Mouse (Mus musculus): ENCODE measurements around the gene Ldha. TPM values are rescaled to one million over a fixed set of nuclear protein-coding genes. Genes with fewer than 3 reads are reported as not detected.
"Not testable (repeated sequence)": the region's sequence is repeated elsewhere in the genome, so short reads cannot be mapped to it uniquely, and the experiment has no call there.

Ldha gene
- polyA plus RNA-seq, 1 experiment from 2014 or later, result 2,859 TPM

DNA sequence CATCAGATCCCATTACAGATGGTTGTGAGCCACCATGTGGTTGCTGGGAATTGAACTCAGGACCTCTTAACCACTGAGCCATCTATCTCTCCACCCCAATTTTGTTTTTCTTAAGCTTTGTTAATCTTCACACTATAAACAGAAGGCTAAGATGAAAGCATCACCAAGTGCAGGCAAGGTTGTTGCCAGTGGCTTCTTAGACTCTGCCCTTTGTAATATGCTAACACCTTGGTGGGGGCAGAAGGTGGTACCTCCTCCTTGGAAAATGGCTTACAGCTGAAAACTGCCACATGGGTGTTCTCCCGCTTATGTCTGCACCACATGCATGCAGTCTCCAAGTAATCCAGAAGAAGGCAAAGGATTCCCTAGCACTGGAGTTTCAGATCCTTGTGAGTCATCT is 11.4 kb downstream of the Ldha start:
- no peak overlapping the region for H3K9ac ChIP-seq
- H3K27ac ChIP-seq (ENCODE audit: poor library complexity, severe bottlenecking), result no peak overlapping the region
- no peak overlapping the region for H3K4me3 ChIP-seq
- no peaks in the 10 kb centered on the region for H3K9me3 ChIP-seq (replicated peaks)
- no peaks in the 10 kb centered on the region for H3K27me3 ChIP-seq (replicated peaks)
- H3K4me1 ChIP-seq (replicated peaks), result peaks cover 14% of the 10 kb centered on the region
- peaks cover 88% of the 10 kb centered on the region for H3K36me3 ChIP-seq
- no peak overlapping the region for H3K4me2 ChIP-seq
- ATAC-seq (ENCODE audit: insufficient number of reproducible peaks, low FRiP score), result no peak
- 83% methylated on average over 1 of the region's 1 CpGs for WGBS

GRCm38 (mm10) chr7:46853365-46853764 is 12.1 kb downstream of the Ldha start:
- Histone ChIP-seq H3K9ac (no peak overlapping the region), H3K27ac (ENCODE audit: poor library complexity, severe bottlenecking) (no peak overlapping the region), H3K4me2 (no peak overlapping the region), H3K27me3 (replicated peaks) (no peaks in the 10 kb centered on the region), H3K4me1 (replicated peaks) (peaks cover 12% of the 10 kb centered on the region), H3K9me3 (replicated peaks) (no peaks in the 10 kb centered on the region), H3K4me3 (no peak overlapping the region), H3K36me3 (peaks cover 83% of the 10 kb centered on the region)
- 88% methylated on average over 9 of the region's 9 CpGs for WGBS
- no peak for ATAC-seq (ENCODE audit: insufficient number of reproducible peaks, low FRiP score)

GRCm38 (mm10) chr7:46855866-46856560 is 14.7 kb downstream of the Ldha start:
- peaks cover 57% of the 10 kb centered on the region for H3K36me3 ChIP-seq
- 69% methylated on average over 7 of the region's 7 CpGs for WGBS
- no peak overlapping the region for H3K4me3 ChIP-seq
- no peak for ATAC-seq (ENCODE audit: insufficient number of reproducible peaks, low FRiP score)
- H3K27ac ChIP-seq (ENCODE audit: poor library complexity, severe bottlenecking), result no peak overlapping the region
- H3K4me1 ChIP-seq (replicated peaks), result 0 out of 2 replicates have a peak, but pooled peaks cover 5% of the 10 kb centered on the region
- no peak overlapping the region for H3K9ac ChIP-seq
- no peaks in the 10 kb centered on the region for H3K9me3 ChIP-seq (replicated peaks)
- no peaks in the 10 kb centered on the region for H3K27me3 ChIP-seq (replicated peaks)
- no peak overlapping the region for H3K4me2 ChIP-seq

DNA sequence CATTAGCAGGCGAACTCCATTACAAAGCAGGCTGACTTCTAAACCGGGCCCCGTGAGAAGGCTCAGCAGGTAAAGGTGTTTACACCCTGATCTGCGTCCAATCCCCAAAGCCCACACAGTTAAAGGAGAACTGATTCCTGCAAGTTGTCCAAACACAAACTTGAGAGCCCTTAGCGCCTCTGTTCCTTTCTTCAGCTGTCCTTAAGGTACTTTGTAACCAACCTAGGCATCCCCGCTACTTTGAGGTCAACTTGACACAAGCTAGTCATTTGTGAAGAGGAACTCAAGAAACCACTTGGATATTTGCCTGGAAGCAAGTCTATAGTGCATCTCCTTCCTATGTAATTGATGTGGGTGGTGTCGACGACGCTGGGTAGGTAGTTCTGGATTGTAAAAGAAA is 16.2 kb downstream of the Ldha start:
- H3K9ac ChIP-seq, result no peak overlapping the region
- no peak for ATAC-seq (ENCODE audit: insufficient number of reproducible peaks, low FRiP score)
- H3K27me3 ChIP-seq (replicated peaks), result no peaks in the 10 kb centered on the region
- no peaks in the 10 kb centered on the region for H3K9me3 ChIP-seq (replicated peaks)
- 75% methylated on average over 9 of the region's 9 CpGs for WGBS
- no peak overlapping the region for H3K4me3 ChIP-seq
- peaks cover 43% of the 10 kb centered on the region for H3K36me3 ChIP-seq
- H3K27ac ChIP-seq (ENCODE audit: poor library complexity, severe bottlenecking), result no peak overlapping the region
- no peaks in the 10 kb centered on the region for H3K4me1 ChIP-seq (replicated peaks)
- H3K4me2 ChIP-seq, result no peak overlapping the region

- Histone ChIP-seq H3K4me1 (replicated peaks) (no peaks in the 10 kb centered on the region), H3K4me3 (no peak overlapping the region), H3K27me3 (replicated peaks) (no peaks in the 10 kb centered on the region), H3K9me3 (replicated peaks) (no peaks in the 10 kb centered on the region), H3K36me3 (peaks cover 27% of the 10 kb centered on the region), H3K4me2 (no peak overlapping the region), H3K9ac (no peak overlapping the region), H3K27ac (ENCODE audit: poor library complexity, severe bottlenecking) (no peak overlapping the region)
- 58% methylated on average over 6 of the region's 6 CpGs for WGBS
- ATAC-seq (ENCODE audit: insufficient number of reproducible peaks, low FRiP score), result no peak
Observed at GRCm38 (mm10) chr7:46859031-46859430, 17.8 kb downstream of the Ldha start.

DNA sequence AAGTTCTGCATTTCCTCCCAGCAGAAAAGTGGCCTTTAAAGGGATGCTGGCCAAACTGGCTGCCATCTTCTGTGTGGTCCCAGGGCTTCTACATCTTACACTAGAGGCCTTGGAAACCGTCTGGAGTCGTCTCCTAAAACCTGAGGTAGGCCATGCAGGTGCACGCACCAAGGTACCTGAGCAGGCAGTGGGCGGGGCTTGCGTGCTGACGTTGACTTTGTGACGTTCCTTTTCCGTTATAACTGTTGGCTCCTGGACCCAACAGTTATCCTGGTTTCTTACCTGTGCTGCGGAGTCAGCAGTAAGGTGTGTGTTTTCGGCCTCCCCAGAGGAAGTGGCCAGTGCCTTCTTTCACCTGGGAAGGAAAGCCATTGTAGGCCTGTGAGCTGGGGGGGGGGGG is 19.7 kb downstream of the Ldha start, which contains the start of gene Ldhc:
Ldhc (plus strand) TSS at position 208 of the 400 bp plus-strand sequence.
- Histone ChIP-seq H3K4me3 (no peak within 1 kb of the TSS), H3K9ac (no peak within 1 kb of the TSS), H3K4me1 (replicated peaks) (no peaks in the 10 kb centered on the region), H3K9me3 (replicated peaks) (no peaks in the 10 kb centered on the region), H3K4me2 (no peak within 1 kb of the TSS), H3K36me3 (peaks cover 8% of the 10 kb centered on the region), H3K27me3 (replicated peaks) (no peaks in the 10 kb centered on the region), H3K27ac (ENCODE audit: poor library complexity, severe bottlenecking) (no peak within 1 kb of the TSS)
- 39% methylated on average over 10 of the region's 10 CpGs for WGBS
- ATAC-seq (ENCODE audit: insufficient number of reproducible peaks, low FRiP score), result no peak

DNA sequence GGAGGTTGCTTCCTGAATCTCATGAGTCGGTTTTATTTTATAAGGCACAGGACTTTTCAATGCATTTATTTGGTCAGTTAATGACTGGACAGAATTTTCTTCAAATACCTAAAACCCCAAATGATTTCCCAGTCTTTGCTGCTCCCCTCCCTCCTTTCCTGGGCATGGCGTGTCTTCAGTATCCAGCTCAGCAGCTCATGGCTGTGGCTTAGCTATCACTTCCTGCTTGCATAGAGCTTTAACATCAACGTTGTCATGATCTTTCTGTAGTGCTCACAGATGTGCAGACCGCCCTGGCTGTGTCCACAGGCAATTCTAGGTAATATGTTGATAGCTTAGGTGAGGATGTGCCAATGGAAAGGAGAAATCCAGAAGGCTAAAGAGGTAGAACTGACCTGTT is 30.7 kb downstream of the Ldha start:
- Histone ChIP-seq H3K9me3 (replicated peaks) (no peaks in the 10 kb centered on the region), H3K27ac (ENCODE audit: poor library complexity, severe bottlenecking) (no peak overlapping the region), H3K9ac (no peak overlapping the region), H3K4me1 (replicated peaks) (no peaks in the 10 kb centered on the region), H3K4me2 (no peak overlapping the region), H3K4me3 (no peak overlapping the region), H3K27me3 (replicated peaks) (no peaks in the 10 kb centered on the region), H3K36me3 (no peaks in the 10 kb centered on the region)
- ATAC-seq (ENCODE audit: insufficient number of reproducible peaks, low FRiP score), result no peak
- 60% methylated on average over 4 of the region's 4 CpGs for whole genome bisulfite sequencing

GRCm38 (mm10) chr7:46876841-46877240 is 35.6 kb downstream of the Ldha start:
- no peaks in the 10 kb centered on the region for H3K36me3 ChIP-seq

DNA sequence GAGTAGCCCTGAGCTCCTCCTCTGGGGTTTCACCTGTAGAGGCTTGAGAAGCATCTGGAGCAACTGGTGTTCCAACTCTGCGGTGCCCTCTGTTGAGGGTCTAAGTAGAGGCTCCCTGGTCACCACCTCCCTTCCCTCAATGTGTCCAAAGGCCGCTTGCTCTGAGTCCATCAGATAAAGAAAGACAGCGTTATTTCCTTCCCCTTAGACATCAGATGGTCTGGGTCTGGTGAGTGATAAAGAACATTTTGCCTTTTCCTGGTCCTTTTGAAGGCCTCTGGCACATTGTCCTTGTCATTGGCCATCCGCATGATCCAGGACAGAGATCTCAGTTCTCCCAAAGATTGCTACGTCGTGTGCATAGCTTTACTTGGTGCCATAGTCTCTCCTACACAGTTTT is 36.0 kb downstream of the Ldha start:
- no peak for ATAC-seq (ENCODE audit: insufficient number of reproducible peaks, low FRiP score)
- H3K9ac ChIP-seq, result no peak overlapping the region
- no peaks in the 10 kb centered on the region for H3K4me1 ChIP-seq (replicated peaks)
- H3K4me3 ChIP-seq, result no peak overlapping the region
- H3K4me2 ChIP-seq, result no peak overlapping the region
- no peaks in the 10 kb centered on the region for H3K9me3 ChIP-seq (replicated peaks)
- H3K36me3 ChIP-seq, result no peaks in the 10 kb centered on the region
- WGBS, result 65% methylated on average over 6 of the region's 6 CpGs
- no peak overlapping the region for H3K27ac ChIP-seq (ENCODE audit: poor library complexity, severe bottlenecking)
- H3K27me3 ChIP-seq (replicated peaks), result no peaks in the 10 kb centered on the region

More at GRCm38 (mm10) chr7:46876841-46877240, 35.6 kb downstream of the Ldha start:
- no peaks in the 10 kb centered on the region for H3K27me3 ChIP-seq (replicated peaks)
- no peak overlapping the region for H3K27ac ChIP-seq (ENCODE audit: poor library complexity, severe bottlenecking)
- no peak overlapping the region for H3K4me3 ChIP-seq
- H3K4me2 ChIP-seq, result no peak overlapping the region
- no peak overlapping the region for H3K9ac ChIP-seq
- no peaks in the 10 kb centered on the region for H3K4me1 ChIP-seq (replicated peaks)
- 59% methylated on average over 4 of the region's 4 CpGs for WGBS
- no peaks in the 10 kb centered on the region for H3K9me3 ChIP-seq (replicated peaks)
- no peak for ATAC-seq (ENCODE audit: insufficient number of reproducible peaks, low FRiP score)

DNA sequence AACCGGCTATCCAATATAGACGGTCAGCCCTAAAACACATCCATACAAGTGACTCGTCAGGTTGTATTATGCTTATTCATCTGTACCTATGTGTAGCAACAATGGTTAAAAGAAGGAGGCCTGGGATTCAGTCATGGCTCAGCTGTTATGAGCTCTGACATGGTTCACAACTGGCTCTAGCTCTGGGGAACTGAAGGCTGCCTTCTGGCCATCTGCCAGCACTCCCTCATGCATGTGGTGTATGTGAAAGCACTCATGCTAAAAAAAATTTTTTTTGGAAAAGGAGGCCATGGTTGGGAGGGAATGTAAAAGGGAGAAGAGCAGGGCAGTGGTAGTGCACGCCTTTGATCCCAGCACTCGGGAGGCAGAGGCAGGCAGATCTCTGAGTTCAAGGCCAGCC is 38.6 kb downstream of the Ldha start:
- H3K36me3 ChIP-seq, result peaks cover 5% of the 10 kb centered on the region
- WGBS, result 92% methylated on average over 5 of the region's 5 CpGs
- H3K4me3 ChIP-seq, result no peak overlapping the region

GRCm38 (mm10) chr7:46880992-46881391 is 39.7 kb downstream of the Ldha start:
- no peaks in the 10 kb centered on the region for H3K9me3 ChIP-seq (replicated peaks)
- no peak overlapping the region for H3K4me3 ChIP-seq
- no peak overlapping the region for H3K9ac ChIP-seq
- H3K27ac ChIP-seq (ENCODE audit: poor library complexity, severe bottlenecking), result no peak overlapping the region
- no peaks in the 10 kb centered on the region for H3K27me3 ChIP-seq (replicated peaks)
- WGBS, result 85% methylated on average over 2 of the region's 2 CpGs
- H3K4me2 ChIP-seq, result no peak overlapping the region
- H3K36me3 ChIP-seq, result peaks cover 16% of the 10 kb centered on the region
- 0 out of 2 replicates have a peak, but pooled peaks cover 3% of the 10 kb centered on the region for H3K4me1 ChIP-seq (replicated peaks)
- ATAC-seq (ENCODE audit: insufficient number of reproducible peaks, low FRiP score), result no peak

More for the DNA sequence above, 38.6 kb downstream of the Ldha start:
- no peaks in the 10 kb centered on the region for H3K9me3 ChIP-seq (replicated peaks)
- no peak overlapping the region for H3K9ac ChIP-seq
- no peak overlapping the region for H3K27ac ChIP-seq (ENCODE audit: poor library complexity, severe bottlenecking)
- H3K4me1 ChIP-seq (replicated peaks), result 0 out of 2 replicates have a peak, but pooled peaks cover 3% of the 10 kb centered on the region
- H3K4me2 ChIP-seq, result no peak overlapping the region
- no peaks in the 10 kb centered on the region for H3K27me3 ChIP-seq (replicated peaks)
- no peak for ATAC-seq (ENCODE audit: insufficient number of reproducible peaks, low FRiP score)

DNA sequence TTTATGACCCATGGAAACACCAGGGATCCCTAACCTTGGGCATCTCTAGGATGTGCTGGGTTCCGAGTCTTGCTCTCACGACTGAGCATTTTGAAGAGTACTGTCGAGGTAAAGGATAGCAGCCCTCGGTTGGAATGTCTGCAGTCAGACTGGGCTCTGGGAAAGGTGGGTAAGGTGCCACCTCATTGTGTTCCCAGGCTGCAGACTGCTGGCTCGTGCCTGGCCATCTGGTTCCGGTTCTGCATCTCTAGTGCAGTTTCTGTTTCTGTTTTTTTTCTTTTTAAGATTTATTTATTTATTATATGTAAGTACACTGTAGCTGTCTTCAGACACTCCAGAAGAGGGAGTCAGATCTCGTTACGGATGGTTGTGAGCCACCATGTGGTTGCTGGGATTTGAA is 40.7 kb downstream of the Ldha start:
- ATAC-seq (ENCODE audit: insufficient number of reproducible peaks, low FRiP score); H3K27me3 ChIP-seq (replicated peaks); H3K27ac ChIP-seq (ENCODE audit: poor library complexity, severe bottlenecking); H3K4me3 ChIP-seq; H3K4me1 ChIP-seq (replicated peaks); H3K4me2 ChIP-seq; H3K9me3 ChIP-seq (replicated peaks); H3K9ac ChIP-seq: not testable (repeated sequence)
- H3K36me3 ChIP-seq, result peaks cover 26% of the 10 kb centered on the region
- WGBS, result 81% methylated on average over 8 of the region's 8 CpGs
